Mouse (Mus musculus): Measurements from ENCODE around the gene Trip10. TPM values are rescaled to one million over a fixed set of nuclear protein-coding genes. Genes with fewer than 3 reads are reported as not detected.
"Not testable (repeated sequence)": the region's sequence is repeated elsewhere in the genome, so short reads cannot be mapped to it uniquely, and the experiment has no call there.

Gene Trip10
- polyA plus RNA-seq, 2 experiments from 2014 or later: 1.7 to 2.5 TPM

- peak; percentile 23 for ATAC-seq
These were observed 16.0 kb downstream of the Trip10 start for GRCm38 (mm10) chr17:57264972-57265945.

GRCm38 (mm10) chr17:57267556-57268126 is 18.4 kb downstream of the Trip10 start:
- ATAC-seq: no peak

GRCm38 (mm10) chr17:57271301-57271700 is 22.0 kb downstream of the Trip10 start:
- no peak for ATAC-seq

- no peak for ATAC-seq
These were observed 24.6 kb downstream of the Trip10 start for GRCm38 (mm10) chr17:57273846-57274245.

DNA sequence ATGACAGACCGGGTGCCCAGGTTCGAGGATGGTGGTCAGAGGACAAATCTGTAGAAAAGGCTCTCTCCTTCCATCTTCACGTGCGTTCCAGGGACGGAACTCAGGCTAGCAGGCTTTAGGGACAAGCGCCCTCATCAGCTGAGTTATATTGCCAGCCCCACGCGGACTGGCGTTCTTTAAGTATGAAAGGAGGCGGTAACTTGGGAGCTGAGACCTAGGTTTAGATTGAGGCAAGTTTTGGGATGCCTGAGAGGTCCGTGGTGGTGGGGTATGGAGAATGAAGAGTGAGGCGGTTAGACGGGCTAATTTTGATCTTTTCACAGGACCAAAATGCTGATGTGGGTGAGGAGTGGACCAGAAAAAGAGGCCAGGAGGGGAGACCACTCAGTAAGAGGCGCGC is 25.4 kb downstream of the Trip10 start:
- ATAC-seq: no peak

- ATAC-seq: peak; percentile 58
These were observed 26.1 kb downstream of the Trip10 start for GRCm38 (mm10) chr17:57275111-57275996.

GRCm38 (mm10) chr17:57275997-57276351 is 26.7 kb downstream of the Trip10 start:
- no peak for ATAC-seq

GRCm38 (mm10) chr17:57276634-57277121 is 27.4 kb downstream of the Trip10 start:
- peak; percentile 25 for ATAC-seq

- not testable (repeated sequence) for ATAC-seq
These were observed 28.5 kb downstream of the Trip10 start for GRCm38 (mm10) chr17:57277598-57278261.

- ATAC-seq: peak; percentile 0
These were observed 29.3 kb downstream of the Trip10 start for GRCm38 (mm10) chr17:57278537-57278936.

- peak; percentile 62 for ATAC-seq
These were observed 29.8 kb downstream of the Trip10 start, which contains the start of gene Vav1 for GRCm38 (mm10) chr17:57278943-57279590. Gene Vav1 (plus strand): TSS chr17:57279100.

- peak; percentile 34 for ATAC-seq
These were observed 30.5 kb downstream of the Trip10 start for GRCm38 (mm10) chr17:57279591-57280224.

DNA sequence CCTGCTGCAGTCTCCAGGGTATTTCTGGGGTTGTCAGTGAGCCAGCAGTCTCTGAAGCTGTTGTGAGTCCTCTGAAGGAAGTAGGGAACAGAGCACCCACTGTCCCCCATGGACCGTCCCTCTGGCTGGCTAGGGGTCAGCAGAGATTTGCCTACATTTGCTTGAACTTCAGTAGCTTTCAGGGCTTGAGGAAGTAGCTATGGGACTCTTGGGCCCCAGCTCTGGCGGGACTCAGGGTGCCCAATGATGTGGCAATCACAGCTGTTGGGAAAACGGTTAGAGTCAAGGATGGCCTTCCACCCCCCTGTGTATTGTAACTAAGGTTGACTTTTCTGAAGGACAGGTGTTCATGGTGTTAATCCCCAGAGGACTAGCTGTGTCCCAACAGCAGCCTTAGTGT is 31.2 kb downstream of the Trip10 start:
- no peak for ATAC-seq

DNA sequence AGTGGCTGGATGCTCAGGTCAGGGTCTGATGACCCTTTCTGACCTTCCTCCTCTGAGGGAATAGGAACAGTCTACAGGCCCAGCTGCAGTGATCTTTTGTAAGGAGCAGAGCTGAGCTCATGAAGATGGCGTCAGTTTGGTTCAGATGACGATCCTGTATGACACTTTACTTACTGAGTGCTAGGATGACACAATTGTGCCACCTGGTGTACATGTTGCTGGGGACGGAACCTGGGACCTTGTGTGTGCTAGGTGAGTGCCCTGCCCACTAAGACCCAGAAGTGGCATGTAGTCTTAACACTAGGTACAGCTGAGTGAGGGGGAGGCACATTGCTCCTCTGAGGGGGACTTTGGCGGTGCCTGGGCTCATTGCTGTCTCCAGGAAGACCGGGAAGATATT is 34.7 kb downstream of the Trip10 start:
- ATAC-seq: no peak

DNA sequence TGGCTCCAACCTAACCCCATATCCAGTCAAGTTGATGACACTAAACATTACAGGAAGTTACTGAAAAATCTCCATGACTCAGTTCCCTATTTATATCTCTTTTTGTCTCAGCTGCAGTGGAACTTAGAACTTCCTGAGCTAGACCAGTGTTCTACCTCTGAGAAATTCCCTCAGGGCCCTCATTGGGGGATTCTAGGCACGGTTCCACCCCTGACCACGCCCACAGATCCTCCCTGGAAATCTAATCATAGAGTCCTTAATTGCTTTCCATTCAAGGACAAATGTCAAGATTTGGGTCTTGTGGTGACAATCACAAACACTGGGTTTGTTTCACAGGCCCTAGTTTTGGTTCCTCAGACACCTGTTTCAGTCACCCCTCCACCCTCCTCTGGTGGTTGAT is 35.8 kb downstream of the Trip10 start:
- ATAC-seq: no peak

DNA sequence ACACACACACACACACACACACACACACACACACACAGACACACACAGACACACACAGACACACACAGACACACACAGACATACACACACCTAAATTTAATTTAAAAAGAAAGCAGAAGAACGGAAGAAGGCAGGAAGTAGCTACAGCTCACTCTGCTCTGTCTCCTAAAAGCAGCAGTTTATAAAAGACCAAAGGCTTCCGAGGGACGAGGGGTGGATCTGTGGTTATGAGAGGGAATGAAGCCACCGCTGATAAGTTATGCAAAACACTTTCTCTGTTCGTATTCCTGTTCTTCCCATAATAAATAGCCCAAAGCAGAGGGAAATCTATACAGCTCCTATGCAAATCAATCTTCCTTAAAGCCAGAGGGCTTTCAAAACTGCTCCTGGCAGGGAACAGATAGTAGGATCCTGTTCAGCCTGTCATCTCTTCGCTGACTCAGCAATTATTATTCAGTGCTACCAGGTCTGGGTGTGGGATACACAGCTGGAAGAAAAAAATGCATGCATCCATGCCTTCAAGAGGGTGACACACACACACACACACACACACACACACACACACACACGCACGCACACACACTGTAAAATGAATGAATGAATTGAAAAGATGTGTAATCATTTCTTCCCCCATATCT is 37.6 kb downstream of the Trip10 start:
- peak; percentile 57 for ATAC-seq

GRCm38 (mm10) chr17:57289252-57289651 is 40.0 kb downstream of the Trip10 start:
- no peak for ATAC-seq

- peak; percentile 67 for ATAC-seq
These were observed 40.9 kb downstream of the Trip10 start for GRCm38 (mm10) chr17:57290001-57290670.

GRCm38 (mm10) chr17:57290671-57291055 is 41.4 kb downstream of the Trip10 start:
- ATAC-seq: peak; percentile 48

GRCm38 (mm10) chr17:57292302-57292701 is 43.0 kb downstream of the Trip10 start:
- no peak for ATAC-seq
